Mouse (Mus musculus): ENCODE measurements around the gene Il17ra. TPM values are rescaled to one million over a fixed set of nuclear protein-coding genes. Genes with fewer than 3 reads are reported as not detected.

Il17ra gene
- polyA plus RNA-seq, 1 experiment, result 10.8 TPM

DNA sequence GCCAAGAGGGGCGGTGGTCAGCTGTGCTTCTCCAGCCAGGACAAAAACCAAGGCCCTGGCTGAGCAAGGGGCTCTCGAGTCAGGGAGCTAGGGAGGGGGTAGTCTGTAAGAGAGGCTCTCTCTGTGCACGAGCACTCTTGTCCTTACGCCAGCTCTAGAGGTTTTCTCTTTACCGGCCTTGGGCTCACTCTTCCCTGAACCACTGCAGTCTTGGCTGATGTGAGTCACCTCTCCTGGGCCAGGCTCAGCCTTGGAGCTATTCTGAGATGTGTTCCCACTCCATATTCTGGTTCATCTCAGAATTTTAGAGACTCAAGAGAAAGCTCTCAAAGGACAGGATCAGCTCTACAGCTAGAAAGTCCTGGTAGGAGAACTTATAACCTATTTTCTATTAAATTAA lies 54.3 kb downstream of the Il17ra start:
- H3ac ChIP-seq (ENCODE audit: control insufficient read depth, insufficient read length, low read depth), result no peak overlapping the region
- TF ChIP-seq MYOG (IDR thresholded peaks at IDR 0.05; ENCODE audit: control insufficient read depth, extremely low read depth, insufficient read length) (no peak), CEBPB (IDR thresholded peaks at IDR 0.05; ENCODE audit: low read depth) (no peak), FOSL1 (IDR thresholded peaks at IDR 0.05; ENCODE audit: insufficient read depth, low read length, poor library complexity, severe bottlenecking) (no peak), CTCF (IDR thresholded peaks at IDR 0.05; ENCODE audit: control insufficient read depth, insufficient read depth, insufficient read length) (no peak), MYOD1 (IDR thresholded peaks at IDR 0.05; ENCODE audit: control insufficient read depth, insufficient read length, low read depth) (no peak), MAX (IDR thresholded peaks at IDR 0.05) (no peak), USF1 (IDR thresholded peaks at IDR 0.05; ENCODE audit: low read depth) (no peak)
- H3K79me2 ChIP-seq (ENCODE audit: control insufficient read depth, insufficient read depth), result no peaks in the 10 kb centered on the region
- no peak overlapping the region for H3K4me3 ChIP-seq (ENCODE audit: insufficient read depth, poor library complexity, severe bottlenecking)
- H3K36me3 ChIP-seq (ENCODE audit: control insufficient read depth, insufficient read depth), result no peaks in the 10 kb centered on the region
- H3K27me3 ChIP-seq (ENCODE audit: control insufficient read depth, insufficient read depth, insufficient read length), result no peaks in the 10 kb centered on the region
- no peaks in the 10 kb centered on the region for H3K79me3 ChIP-seq (ENCODE audit: low read depth)

DNA sequence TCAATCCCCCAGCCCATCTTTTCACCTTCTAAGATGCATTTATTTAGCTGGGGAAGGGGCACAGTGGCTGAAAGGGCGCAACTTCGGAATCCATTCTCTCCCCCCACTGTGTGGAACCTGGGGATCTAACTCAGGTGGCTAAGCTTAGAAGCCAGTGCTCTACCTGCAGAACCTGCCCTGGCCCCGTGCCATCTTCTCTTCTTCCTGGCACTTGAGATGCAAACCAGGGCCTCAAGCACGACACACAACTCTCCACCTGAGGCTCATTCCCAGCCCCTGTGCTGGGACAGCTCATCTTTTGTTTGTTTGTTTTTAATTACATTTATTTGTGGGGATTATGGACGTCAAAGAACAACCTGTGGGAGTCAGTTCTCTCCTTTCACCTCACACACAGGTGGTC lies 56.6 kb downstream of the Il17ra start:
- no peak for TF ChIP-seq CTCF (IDR thresholded peaks at IDR 0.05; ENCODE audit: control insufficient read depth, insufficient read depth, insufficient read length)
- TF ChIP-seq USF1 (IDR thresholded peaks at IDR 0.05; ENCODE audit: low read depth), result no peak
- TF ChIP-seq MYOG (IDR thresholded peaks at IDR 0.05; ENCODE audit: control insufficient read depth, extremely low read depth, insufficient read length), result no peak
- TF ChIP-seq FOSL1 (IDR thresholded peaks at IDR 0.05; ENCODE audit: insufficient read depth, low read length, poor library complexity, severe bottlenecking), result no peak
- no peak for TF ChIP-seq MYOD1 (IDR thresholded peaks at IDR 0.05; ENCODE audit: control insufficient read depth, insufficient read length, low read depth)
- TF ChIP-seq MAX (IDR thresholded peaks at IDR 0.05), result no peak
- TF ChIP-seq CEBPB (IDR thresholded peaks at IDR 0.05; ENCODE audit: low read depth), result no peak
- H3ac ChIP-seq (ENCODE audit: control insufficient read depth, insufficient read length, low read depth), result no peak overlapping the region
- H3K27me3 ChIP-seq (ENCODE audit: control insufficient read depth, insufficient read depth, insufficient read length), result no peaks in the 10 kb centered on the region
- H3K79me2 ChIP-seq (ENCODE audit: control insufficient read depth, insufficient read depth), result no peaks in the 10 kb centered on the region
- no peak overlapping the region for H3K4me3 ChIP-seq (ENCODE audit: insufficient read depth, poor library complexity, severe bottlenecking)
- no peaks in the 10 kb centered on the region for H3K79me3 ChIP-seq (ENCODE audit: low read depth)
- no peaks in the 10 kb centered on the region for H3K36me3 ChIP-seq (ENCODE audit: control insufficient read depth, insufficient read depth)

DNA sequence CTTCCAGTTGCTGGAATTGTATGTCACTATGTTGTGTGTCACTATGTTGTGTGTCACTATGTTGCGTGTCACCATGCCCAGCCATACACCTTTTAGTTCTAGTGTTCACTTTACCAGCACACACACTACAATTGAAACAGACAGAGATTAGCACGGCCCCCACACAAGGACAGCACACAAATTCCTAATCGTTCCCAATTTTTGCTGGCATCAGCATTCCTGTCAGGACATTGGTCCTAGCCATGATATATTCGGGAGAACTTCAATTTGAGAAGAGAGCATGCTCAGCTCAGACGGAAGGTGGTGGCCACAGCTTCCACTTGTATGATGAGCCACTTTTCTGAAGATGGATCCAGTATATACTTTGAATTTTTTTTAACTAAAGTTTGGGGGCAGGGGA lies 61.7 kb downstream of the Il17ra start:
- H3K27me3 ChIP-seq (ENCODE audit: control insufficient read depth, insufficient read depth, insufficient read length), result no peaks in the 10 kb centered on the region
- H3K36me3 ChIP-seq (ENCODE audit: control insufficient read depth, insufficient read depth), result no peaks in the 10 kb centered on the region
- H3K79me3 ChIP-seq (ENCODE audit: low read depth), result peaks cover 2% of the 10 kb centered on the region
- H3K79me2 ChIP-seq (ENCODE audit: control insufficient read depth, insufficient read depth), result peaks cover 5% of the 10 kb centered on the region
- H3K4me3 ChIP-seq (ENCODE audit: insufficient read depth, poor library complexity, severe bottlenecking), result no peak overlapping the region
- TF ChIP-seq MAX (IDR thresholded peaks at IDR 0.05), result no peak
- no peak for TF ChIP-seq MYOG (IDR thresholded peaks at IDR 0.05; ENCODE audit: control insufficient read depth, extremely low read depth, insufficient read length)
- TF ChIP-seq FOSL1 (IDR thresholded peaks at IDR 0.05; ENCODE audit: insufficient read depth, low read length, poor library complexity, severe bottlenecking), result no peak
- no peak for TF ChIP-seq CEBPB (IDR thresholded peaks at IDR 0.05; ENCODE audit: low read depth)
- TF ChIP-seq MYOD1 (IDR thresholded peaks at IDR 0.05; ENCODE audit: control insufficient read depth, insufficient read length, low read depth), result no peak
- no peak for TF ChIP-seq CTCF (IDR thresholded peaks at IDR 0.05; ENCODE audit: control insufficient read depth, insufficient read depth, insufficient read length)
- TF ChIP-seq USF1 (IDR thresholded peaks at IDR 0.05; ENCODE audit: low read depth), result no peak
- H3ac ChIP-seq (ENCODE audit: control insufficient read depth, insufficient read length, low read depth), result no peak overlapping the region

GRCm38 (mm10) chr6:120529123-120529522 lies 66.1 kb downstream of the Il17ra start:
- Histone ChIP-seq H3K27me3 (ENCODE audit: control insufficient read depth, insufficient read depth, insufficient read length) (no peaks in the 10 kb centered on the region), H3K79me3 (ENCODE audit: low read depth) (peaks cover 2% of the 10 kb centered on the region), H3K4me3 (ENCODE audit: insufficient read depth, poor library complexity, severe bottlenecking) (no peak overlapping the region), H3K36me3 (ENCODE audit: control insufficient read depth, insufficient read depth) (no peaks in the 10 kb centered on the region), H3ac (ENCODE audit: control insufficient read depth, insufficient read length, low read depth) (no peak overlapping the region), H3K79me2 (ENCODE audit: control insufficient read depth, insufficient read depth) (peaks cover 9% of the 10 kb centered on the region)
- TF ChIP-seq CEBPB (IDR thresholded peaks at IDR 0.05; ENCODE audit: low read depth) (no peak), MYOG (IDR thresholded peaks at IDR 0.05; ENCODE audit: control insufficient read depth, extremely low read depth, insufficient read length) (no peak), USF1 (IDR thresholded peaks at IDR 0.05; ENCODE audit: low read depth) (no peak), FOSL1 (IDR thresholded peaks at IDR 0.05; ENCODE audit: insufficient read depth, low read length, poor library complexity, severe bottlenecking) (no peak), CTCF (IDR thresholded peaks at IDR 0.05; ENCODE audit: control insufficient read depth, insufficient read depth, insufficient read length) (no peak), MAX (IDR thresholded peaks at IDR 0.05) (no peak), MYOD1 (IDR thresholded peaks at IDR 0.05; ENCODE audit: control insufficient read depth, insufficient read length, low read depth) (no peak)

- H3K27me3 ChIP-seq (ENCODE audit: control insufficient read depth, insufficient read depth, insufficient read length), result peaks cover 6% of the 10 kb centered on the region
- H3ac ChIP-seq (ENCODE audit: control insufficient read depth, insufficient read length, low read depth), result peak within 1 kb of the TSS; percentile 78
- peaks cover 9% of the 10 kb centered on the region for H3K79me2 ChIP-seq (ENCODE audit: control insufficient read depth, insufficient read depth)
- peaks cover 2% of the 10 kb centered on the region for H3K79me3 ChIP-seq (ENCODE audit: low read depth)
- no peaks in the 10 kb centered on the region for H3K36me3 ChIP-seq (ENCODE audit: control insufficient read depth, insufficient read depth)
- TF ChIP-seq MAX (IDR thresholded peaks at IDR 0.05) (no peak), MYOG (IDR thresholded peaks at IDR 0.05; ENCODE audit: control insufficient read depth, extremely low read depth, insufficient read length) (no peak), CEBPB (IDR thresholded peaks at IDR 0.05; ENCODE audit: low read depth) (no peak), CTCF (IDR thresholded peaks at IDR 0.05; ENCODE audit: control insufficient read depth, insufficient read depth, insufficient read length) (no peak), MYOD1 (IDR thresholded peaks at IDR 0.05; ENCODE audit: control insufficient read depth, insufficient read length, low read depth) (no peak), USF1 (IDR thresholded peaks at IDR 0.05; ENCODE audit: low read depth) (no peak), FOSL1 (IDR thresholded peaks at IDR 0.05; ENCODE audit: insufficient read depth, low read length, poor library complexity, severe bottlenecking) (no peak)
- peak within 1 kb of the TSS; percentile 64 for H3K4me3 ChIP-seq (ENCODE audit: insufficient read depth, poor library complexity, severe bottlenecking)
Observed at GRCm38 (mm10) chr6:120531020-120531965, 68.2 kb downstream of the Il17ra start, which contains the start of gene Hdhd5. Gene Hdhd5, minus strand, starts transcription at chr6:120531319.

All from C2C12 (cell line).